Mouse (Mus musculus) heart, embryonic 13.5 days (tissue): Measurements from ENCODE around the gene Vps26b. TPM values are rescaled to one million over a fixed set of nuclear protein-coding genes. Genes with fewer than 3 reads are reported as not detected.

Source experiments
- ATAC-seq: fragments of 200-750 bp; cut with Nextera tagmentation; 2 replicates; pipeline ENCODE4 v1.8.0; 2017; ENCODE audit warnings: moderate TSS enrichment; ENCODE audit not compliant: insufficient number of reproducible peaks, low FRiP score, low TSS enrichment; ENCODE audit errors: extremely low read depth
- H3K27ac ChIP-seq: fragments of 300-500 bp; sonication (generic); replicated peaks from 2 replicates; pipeline ENCODE4 v1.5.1; 2015; ENCODE audit warnings: moderate library complexity, mild to moderate bottlenecking, inconsistent platforms
- H3K27me3 ChIP-seq: fragments of 300-500 bp; sonication (generic); replicated peaks from 2 replicates; pipeline ENCODE4 v1.6.1; 2015; ENCODE audit warnings: mild to moderate bottlenecking, inconsistent platforms
- H3K36me3 ChIP-seq: fragments of 300-500 bp; sonication (generic); 2 replicates; pipeline ENCODE4 v1.6.1; 2015; ENCODE audit warnings: mild to moderate bottlenecking, inconsistent platforms
- H3K4me1 ChIP-seq: fragments of 300-500 bp; sonication (generic); 2 replicates; pipeline ENCODE4 v1.6.1; 2015; ENCODE audit warnings: inconsistent platforms
- H3K4me2 ChIP-seq: fragments of 300-500 bp; sonication (generic); 2 replicates; pipeline ENCODE4 v1.6.1; 2015; ENCODE audit warnings: inconsistent platforms, mild to moderate bottlenecking, moderate library complexity
- H3K4me3 ChIP-seq: fragments of 300-500 bp; sonication (generic); 2 replicates; pipeline ENCODE4 v1.5.1; 2015; ENCODE audit warnings: moderate library complexity, mild to moderate bottlenecking, inconsistent platforms
- H3K9ac ChIP-seq: fragments of 300-500 bp; sonication (generic); 2 replicates; pipeline ENCODE4 v1.6.1; 2015; ENCODE audit warnings: inconsistent platforms, mild to moderate bottlenecking, moderate library complexity
- H3K9me3 ChIP-seq: fragments of 300-500 bp; sonication (generic); 2 replicates; pipeline ENCODE4 v1.6.1; 2016; ENCODE audit warnings: inconsistent platforms
- whole genome bisulfite sequencing: fragments of 180-500 bp; shearing (Covaris S2); methylation state at CpG from one replicate; pipeline ENCODE4 v1.1.7; 2015; ENCODE audit warnings: mixed read lengths; 5-methylcytosine and 5-hydroxymethylcytosine counted together
- polyA plus RNA-seq: library from polyadenylated mRNA; unstranded; fragments of >200 nt; fragmentation: Nextera tagmentation; extraction: Ambion mirVana; gene quantifications from 2 replicates; pipeline ENCODE4 v1.2.1, GENCODE M21; 2015

The Vps26b gene
- polyA plus RNA-seq, 1 experiment from 2014 or later = 21.1 TPM

GRCm38 (mm10) chr9:27018961-27019360, 10.9 kb downstream of the Vps26b start:
- Histone ChIP-seq H3K9me3 (no peaks in the 10 kb centered on the region), H3K9ac (no peak overlapping the region), H3K27ac (no peak overlapping the region), H3K36me3 (peaks cover 67% of the 10 kb centered on the region), H3K27me3 (no peaks in the 10 kb centered on the region), H3K4me1 (no peaks in the 10 kb centered on the region), H3K4me2 (no peak overlapping the region), H3K4me3 (no peak overlapping the region)
- WGBS = 94% methylated on average over 10 of the region's 10 CpGs
- no peak for ATAC-seq

- H3K4me1 ChIP-seq = no peaks in the 10 kb centered on the region
- H3K36me3 ChIP-seq = peaks cover 99% of the 10 kb centered on the region
- H3K9me3 ChIP-seq = no peaks in the 10 kb centered on the region
- no peaks in the 10 kb centered on the region for H3K27me3 ChIP-seq
- ATAC-seq = no peak
- H3K9ac ChIP-seq = no peak overlapping the region
- no peak overlapping the region for H3K27ac ChIP-seq
- 83% methylated on average over 4 of the region's 4 CpGs for WGBS
- H3K4me2 ChIP-seq = no peak overlapping the region
- H3K4me3 ChIP-seq = no peak overlapping the region
Observed at GRCm38 (mm10) chr9:27011572-27011971, 18.3 kb downstream of the Vps26b start.

GRCm38 (mm10) chr9:27009231-27009630, 20.6 kb downstream of the Vps26b start:
- WGBS = 73% methylated on average over 5 of the region's 5 CpGs
- Histone ChIP-seq H3K9me3 (no peaks in the 10 kb centered on the region), H3K9ac (no peak overlapping the region), H3K27me3 (no peaks in the 10 kb centered on the region), H3K27ac (no peak overlapping the region), H3K36me3 (peaks cover 99% of the 10 kb centered on the region), H3K4me1 (no peaks in the 10 kb centered on the region), H3K4me2 (no peak overlapping the region), H3K4me3 (no peak overlapping the region)
- no peak for ATAC-seq

GRCm38 (mm10) chr9:27006866-27007265, 23.0 kb downstream of the Vps26b start:
- Histone ChIP-seq H3K4me2 (no peak overlapping the region), H3K9me3 (no peaks in the 10 kb centered on the region), H3K27ac (no peak overlapping the region), H3K27me3 (no peaks in the 10 kb centered on the region), H3K36me3 (peaks cover 95% of the 10 kb centered on the region), H3K4me3 (no peak overlapping the region), H3K9ac (no peak overlapping the region), H3K4me1 (no peaks in the 10 kb centered on the region)
- 90% methylated on average over 5 of the region's 5 CpGs for WGBS
- no peak for ATAC-seq

- Histone ChIP-seq H3K4me2 (no peak overlapping the region), H3K27ac (no peak overlapping the region), H3K4me3 (no peak overlapping the region), H3K27me3 (no peaks in the 10 kb centered on the region), H3K4me1 (peaks cover 5% of the 10 kb centered on the region), H3K9me3 (no peaks in the 10 kb centered on the region), H3K36me3 (peaks cover 86% of the 10 kb centered on the region), H3K9ac (no peak overlapping the region)
- no peak for ATAC-seq
- 85% methylated on average over 1 of the region's 1 CpGs for WGBS
Observed at GRCm38 (mm10) chr9:27005933-27006332, 23.9 kb downstream of the Vps26b start.

- 88% methylated on average over 3 of the region's 3 CpGs for WGBS
Observed at GRCm38 (mm10) chr9:27005231-27005630, 24.6 kb downstream of the Vps26b start.

DNA sequence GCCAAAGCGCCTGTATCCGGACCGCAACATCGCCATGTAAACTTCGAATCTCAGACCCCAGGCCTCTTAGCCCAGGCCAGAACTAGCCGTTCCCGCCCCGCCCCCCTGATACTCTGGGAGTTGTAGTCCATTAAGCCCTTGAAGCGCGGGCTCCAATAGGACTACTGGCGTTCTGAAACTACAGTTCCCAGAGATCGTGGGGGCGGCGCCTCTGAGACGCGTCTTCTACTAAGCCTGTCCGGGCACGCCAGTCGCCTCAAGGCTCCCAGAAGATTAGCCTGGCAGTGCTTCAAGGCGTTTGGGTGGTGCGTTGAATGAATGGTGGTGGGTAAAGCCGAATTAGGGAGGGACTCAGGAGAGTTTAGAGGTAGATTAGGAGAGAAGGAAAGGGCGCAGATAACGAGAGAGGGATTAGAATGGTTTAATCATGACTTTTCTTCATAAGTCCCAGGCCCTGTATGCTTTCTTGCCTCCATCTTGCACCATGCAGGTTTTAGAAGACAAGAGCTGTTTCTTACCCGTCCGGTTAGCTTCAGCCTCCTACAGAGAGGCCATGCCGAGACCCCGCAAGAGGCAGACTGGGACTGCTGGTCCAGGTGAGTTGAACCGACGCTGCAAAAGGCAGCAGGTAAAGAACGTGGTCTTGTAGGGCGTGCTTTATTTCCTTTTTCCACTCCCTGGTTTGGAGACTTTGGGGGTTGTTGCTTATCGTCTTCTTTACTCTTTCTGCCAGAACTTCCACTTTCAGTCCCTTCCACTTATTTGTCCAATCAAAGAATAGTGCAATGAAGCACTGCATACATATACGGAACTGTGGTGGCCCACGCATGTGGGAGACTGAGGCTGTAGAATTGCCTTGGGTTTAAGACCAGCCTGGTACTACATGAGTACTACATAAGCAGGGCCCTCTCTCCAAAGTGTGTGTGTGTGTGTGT, 30.1 kb downstream of the Vps26b start, which contains the start of the genes Acad8 and Thyn1:
Gene Acad8, minus strand, starts transcription at position 106 of the 935 bp plus-strand sequence.
Gene Thyn1, plus strand, starts transcription at position 250 of the 935 bp plus-strand sequence.
- H3K27ac ChIP-seq = peak within 1 kb of the TSS; percentile 77
- H3K9ac ChIP-seq = peak within 1 kb of the TSS; percentile 94
- H3K4me3 ChIP-seq = peak within 1 kb of the TSS; percentile 85
- WGBS = 2% methylated on average over 35 of the region's 35 CpGs
- no peaks in the 10 kb centered on the region for H3K9me3 ChIP-seq
- ATAC-seq = peak; percentile 99
- H3K36me3 ChIP-seq = peaks cover 25% of the 10 kb centered on the region
- peak within 1 kb of the TSS; percentile 95 for H3K4me2 ChIP-seq
- H3K27me3 ChIP-seq = no peaks in the 10 kb centered on the region
- peaks cover 23% of the 10 kb centered on the region for H3K4me1 ChIP-seq

More at GRCm38 (mm10) chr9:27005231-27005630, 24.6 kb downstream of the Vps26b start:
- no peak overlapping the region for H3K4me2 ChIP-seq
- no peaks in the 10 kb centered on the region for H3K9me3 ChIP-seq
- no peaks in the 10 kb centered on the region for H3K27me3 ChIP-seq
- no peak overlapping the region for H3K27ac ChIP-seq
- no peak overlapping the region for H3K4me3 ChIP-seq
- no peak for ATAC-seq
- no peak overlapping the region for H3K9ac ChIP-seq
- H3K4me1 ChIP-seq = peaks cover 12% of the 10 kb centered on the region
- H3K36me3 ChIP-seq = peaks cover 80% of the 10 kb centered on the region

- peak overlapping the region; percentile 95 for H3K4me2 ChIP-seq
- peaks cover 16% of the 10 kb centered on the region for H3K36me3 ChIP-seq
- H3K9me3 ChIP-seq = no peaks in the 10 kb centered on the region
- 3% methylated on average over 29 of the region's 29 CpGs for WGBS
- peak overlapping the region; percentile 85 for H3K4me3 ChIP-seq
- peak overlapping the region; percentile 94 for H3K9ac ChIP-seq
- peak; percentile 30; the same call in 1 of the 2 replicates for ATAC-seq
- peaks cover 23% of the 10 kb centered on the region for H3K4me1 ChIP-seq
- no peaks in the 10 kb centered on the region for H3K27me3 ChIP-seq
- peak overlapping the region; percentile 77 for H3K27ac ChIP-seq
Observed at GRCm38 (mm10) chr9:26998669-26999460, 31.0 kb downstream of the Vps26b start.

- ATAC-seq = no peak
- H3K4me3 ChIP-seq = no peak overlapping the region
Observed at GRCm38 (mm10) chr9:26997501-26997900, 32.4 kb downstream of the Vps26b start.

DNA sequence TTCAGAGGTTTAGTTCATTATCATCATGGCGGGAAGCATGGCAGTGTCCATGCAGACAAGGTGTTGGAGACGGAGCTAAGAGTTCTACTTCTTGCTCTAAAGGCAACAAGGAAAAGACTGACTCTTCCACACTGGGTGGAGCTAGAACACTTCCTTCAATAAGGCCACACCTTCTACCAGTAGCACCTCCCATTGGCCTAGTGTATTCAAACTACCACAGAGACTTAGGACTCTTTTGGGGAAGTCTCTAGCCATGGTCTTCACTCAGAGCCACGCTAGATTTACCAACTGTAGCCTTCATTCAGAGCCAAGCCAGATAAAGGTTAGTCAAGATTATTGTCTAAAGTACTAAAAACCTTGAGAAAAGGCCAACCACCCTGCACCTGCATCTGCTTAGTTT, 32.8 kb downstream of the Vps26b start:
- WGBS = 88% methylated on average over 3 of the region's 3 CpGs

More at GRCm38 (mm10) chr9:26997501-26997900, 32.4 kb downstream of the Vps26b start:
- 92% methylated on average over 2 of the region's 2 CpGs for WGBS
- Histone ChIP-seq H3K4me1 (peaks cover 23% of the 10 kb centered on the region), H3K9ac (no peak overlapping the region), H3K27me3 (no peaks in the 10 kb centered on the region), H3K36me3 (peaks cover 5% of the 10 kb centered on the region), H3K9me3 (no peaks in the 10 kb centered on the region), H3K4me2 (no peak overlapping the region), H3K27ac (no peak overlapping the region)

GRCm38 (mm10) chr9:26993900-26994299, 36.0 kb downstream of the Vps26b start:
- 64% methylated on average over 3 of the region's 3 CpGs for WGBS
- no peak for ATAC-seq
- H3K4me3 ChIP-seq = no peak overlapping the region
- no peaks in the 10 kb centered on the region for H3K27me3 ChIP-seq
- H3K9me3 ChIP-seq = no peaks in the 10 kb centered on the region
- no peak overlapping the region for H3K9ac ChIP-seq
- no peak overlapping the region for H3K4me2 ChIP-seq
- no peak overlapping the region for H3K27ac ChIP-seq
- peaks cover 39% of the 10 kb centered on the region for H3K36me3 ChIP-seq
- peaks cover 9% of the 10 kb centered on the region for H3K4me1 ChIP-seq

More for the DNA sequence above, 32.8 kb downstream of the Vps26b start:
- Histone ChIP-seq H3K4me3 (no peak overlapping the region), H3K27me3 (no peaks in the 10 kb centered on the region), H3K9me3 (no peaks in the 10 kb centered on the region), H3K9ac (no peak overlapping the region), H3K36me3 (peaks cover 7% of the 10 kb centered on the region), H3K4me2 (no peak overlapping the region), H3K27ac (no peak overlapping the region), H3K4me1 (peaks cover 23% of the 10 kb centered on the region)
- ATAC-seq = no peak
